Mouse (Mus musculus): Measurements from ENCODE around the gene Tspan17. TPM values are rescaled to one million over a fixed set of nuclear protein-coding genes. Genes with fewer than 3 reads are reported as not detected.

The Tspan17 gene
- total RNA-seq, 2 experiments from 2014 or later = 15.3 to 25.3 TPM

- Histone ChIP-seq H3K27ac (no peak overlapping the region), H3K4me3 (no peak overlapping the region)
- intact Hi-C loops (cut with DNase I) = no loop called here
- DNase-seq = no peak
- no peak for TF ChIP-seq CTCF (IDR thresholded peaks at IDR 0.05)
Observed at GRCm38 (mm10) chr13:54821931-54822330, 32.8 kb downstream of the Tspan17 start.

- TF ChIP-seq CTCF (IDR thresholded peaks at IDR 0.05) = no peak
- intact Hi-C loops (cut with DNase I) = no loop called here
- peak; percentile 45 for DNase-seq
- Histone ChIP-seq H3K4me3 (peak overlapping the region; percentile 60), H3K27ac (peak overlapping the region; percentile 51)
Observed at GRCm38 (mm10) chr13:54824111-54824931, 35.1 kb downstream of the Tspan17 start.

GRCm38 (mm10) chr13:54827992-54828391, 38.8 kb downstream of the Tspan17 start:
- intact Hi-C loops (cut with DNase I) = no loop called here

GRCm38 (mm10) chr13:54828508-54828907, 39.3 kb downstream of the Tspan17 start:
- no peak overlapping the region for H3K4me3 ChIP-seq
- no peak for TF ChIP-seq CTCF (IDR thresholded peaks at IDR 0.05)
- peak; percentile 30 for DNase-seq
- H3K27ac ChIP-seq = no peak overlapping the region
- intact Hi-C loops (cut with DNase I) = no loop called here

More at GRCm38 (mm10) chr13:54827992-54828391, 38.8 kb downstream of the Tspan17 start:
- H3K27ac ChIP-seq = no peak overlapping the region
- H3K4me3 ChIP-seq = no peak overlapping the region
- no peak for TF ChIP-seq CTCF (IDR thresholded peaks at IDR 0.05)
- no peak for DNase-seq

- H3K27ac ChIP-seq = no peak overlapping the region
- no peak overlapping the region for H3K4me3 ChIP-seq
- DNase-seq = no peak
- intact Hi-C loops (cut with DNase I) = no loop called here
- no peak for TF ChIP-seq CTCF (IDR thresholded peaks at IDR 0.05)
Observed at GRCm38 (mm10) chr13:54829450-54829849, 40.3 kb downstream of the Tspan17 start.

GRCm38 (mm10) chr13:54836351-54837030, 47.3 kb downstream of the Tspan17 start:
- intact Hi-C loops (cut with DNase I) = no loop called here
- H3K4me3 ChIP-seq = no peak overlapping the region
- no peak for DNase-seq

GRCm38 (mm10) chr13:54837061-54837460, 47.9 kb downstream of the Tspan17 start:
- Histone ChIP-seq H3K4me3 (no peak overlapping the region), H3K27ac (no peak overlapping the region)
- intact Hi-C loops (cut with DNase I) = no loop called here
- no peak for TF ChIP-seq CTCF (IDR thresholded peaks at IDR 0.05)
- no peak for DNase-seq

More at GRCm38 (mm10) chr13:54836351-54837030, 47.3 kb downstream of the Tspan17 start:
- TF ChIP-seq CTCF (IDR thresholded peaks at IDR 0.05) = no peak
- H3K27ac ChIP-seq = no peak overlapping the region

- intact Hi-C loops (cut with DNase I) = no loop called here
- no peak for DNase-seq
- Histone ChIP-seq H3K27ac (no peak overlapping the region), H3K4me3 (no peak overlapping the region)
- TF ChIP-seq CTCF (IDR thresholded peaks at IDR 0.05) = no peak
Observed at GRCm38 (mm10) chr13:54837471-54837889, 48.3 kb downstream of the Tspan17 start.

- no peak for DNase-seq
- intact Hi-C loops (cut with DNase I) = no loop called here
- Histone ChIP-seq H3K4me3 (no peak overlapping the region), H3K27ac (no peak overlapping the region)
- no peak for TF ChIP-seq CTCF (IDR thresholded peaks at IDR 0.05)
Observed at GRCm38 (mm10) chr13:54838540-54838939, 49.4 kb downstream of the Tspan17 start.

GRCm38 (mm10) chr13:54839211-54839610, 50.0 kb downstream of the Tspan17 start:
- intact Hi-C loops (cut with DNase I) = no loop called here
- Histone ChIP-seq H3K4me3 (no peak overlapping the region), H3K27ac (no peak overlapping the region)
- no peak for DNase-seq
- TF ChIP-seq CTCF (IDR thresholded peaks at IDR 0.05) = no peak

- H3K4me3 ChIP-seq = no peak overlapping the region
- no peak overlapping the region for H3K27ac ChIP-seq
- intact Hi-C loops (cut with DNase I) = no loop called here
- no peak for TF ChIP-seq CTCF (IDR thresholded peaks at IDR 0.05)
- DNase-seq = no peak
Observed at GRCm38 (mm10) chr13:54844579-54844978, 55.4 kb downstream of the Tspan17 start.

Other genes with a start within 250 kb of the Tspan17 start
- gene 4833439L19Rik, start 223.9 kb upstream of the Tspan17 start, total RNA-seq (2021) = 100 to 1,000 TPM; 192 to 200 TPM
- gene Arl10, start 214.4 kb upstream of the Tspan17 start, total RNA-seq (2021) = 1 to 10 TPM; 2.0 to 3.2 TPM
- 10 to 100 TPM; 16.2 to 20.5 TPM for gene Nop16, start 199.3 kb upstream of the Tspan17 start, total RNA-seq (2021)
- 100 to 1,000 TPM; 148 to 150 TPM for gene Higd2a, start 199.2 kb upstream of the Tspan17 start, total RNA-seq (2021)
- gene Cltb, start 178.0 kb upstream of the Tspan17 start, total RNA-seq (2021) = 100 to 1,000 TPM; 130 to 160 TPM
- 10 to 100 TPM; 11.1 to 16.8 TPM for gene Faf2, start 167.6 kb upstream of the Tspan17 start, total RNA-seq (2021)
- 10 to 100 TPM; 23.3 to 34.1 TPM for gene Rnf44, start 95.5 kb upstream of the Tspan17 start, total RNA-seq (2021)
- not detected for gene Cdhr2, start 87.9 kb upstream of the Tspan17 start, total RNA-seq (2021)
- gene Gprin1, start 39.5 kb upstream of the Tspan17 start, total RNA-seq (2021) = not detected
- not detected for gene Sncb, start 22.8 kb upstream of the Tspan17 start, total RNA-seq (2021)
- gene Eif4e1b, start 5.4 kb upstream of the Tspan17 start, total RNA-seq (2021) = not detected
- 1 to 10 TPM; 7.5 to 7.9 TPM for gene Unc5a, start 160.0 kb downstream of the Tspan17 start, total RNA-seq (2021)
- gene Hk3, start 232.0 kb downstream of the Tspan17 start, total RNA-seq (2021) = under 1 TPM; 0.23 to 0.25 TPM

All from gastrocnemius, adult 2 months (tissue).